Mouse (Mus musculus) forebrain, embryonic 15.5 days (tissue): Measurements from ENCODE around the gene Olfr1375. TPM values are rescaled to one million over a fixed set of nuclear protein-coding genes. Genes with fewer than 3 reads are reported as not detected.
"Not testable (repeated sequence)": the region's sequence is repeated elsewhere in the genome, so short reads cannot be mapped to it uniquely, and the experiment has no call there.

Experiments used
- ATAC-seq: fragments of 200-750 bp; cut with Nextera tagmentation; replicated peaks from 2 replicates; pipeline ENCODE4 v1.8.0; 2017; ENCODE audit warnings: mild to moderate bottlenecking, moderate TSS enrichment, moderate library complexity
- H3K27ac ChIP-seq: fragments of 300-500 bp; sonication (generic); replicated peaks from 2 replicates; pipeline ENCODE4 v1.5.1; 2015; ENCODE audit warnings: mild to moderate bottlenecking, inconsistent platforms
- H3K27me3 ChIP-seq: fragments of 300-500 bp; sonication (generic); 2 replicates; pipeline ENCODE4 v1.6.1; 2015; ENCODE audit warnings: inconsistent platforms
- H3K36me3 ChIP-seq: fragments of 300-500 bp; sonication (generic); 2 replicates; pipeline ENCODE4 v1.6.1; 2015; ENCODE audit warnings: mild to moderate bottlenecking, inconsistent platforms
- H3K4me1 ChIP-seq: fragments of 300-500 bp; sonication (generic); 2 replicates; pipeline ENCODE4 v1.6.1; 2015; ENCODE audit warnings: inconsistent platforms
- H3K4me2 ChIP-seq: fragments of 300-500 bp; sonication (generic); replicated peaks from 2 replicates; pipeline ENCODE4 v1.6.1; 2015; ENCODE audit warnings: mild to moderate bottlenecking, inconsistent platforms
- H3K4me3 ChIP-seq: fragments of 300-500 bp; sonication (generic); 2 replicates; pipeline ENCODE4 v1.5.1; 2015; ENCODE audit warnings: mild to moderate bottlenecking, inconsistent platforms
- H3K9ac ChIP-seq: fragments of 300-500 bp; sonication (generic); replicated peaks from 2 replicates; pipeline ENCODE4 v1.6.1; 2015; ENCODE audit warnings: mild to moderate bottlenecking, inconsistent platforms
- H3K9me3 ChIP-seq: fragments of 300-500 bp; sonication (generic); 2 replicates; pipeline ENCODE4 v1.6.1; 2016; ENCODE audit warnings: inconsistent platforms
- WGBS: fragments of 180-500 bp; shearing (Covaris S2); methylation state at CpG from one replicate; pipeline ENCODE4 v1.1.7; 2015; ENCODE audit warnings: mixed read lengths; 5-methylcytosine and 5-hydroxymethylcytosine counted together
- polyA plus RNA-seq: library from polyadenylated mRNA; unstranded; fragments of >200 nt; fragmentation: Nextera tagmentation; extraction: Ambion mirVana; gene quantifications from 2 replicates; pipeline ENCODE4 v1.2.1, GENCODE M21; 2015

Olfr1375 gene
- not detected in 2 replicates for polyA plus RNA-seq

GRCm38 (mm10) chr11:51047809-51048208 lies at the start of gene Olfr1375:
Olfr1375 (plus strand) TSS chr11:51048109.
- not testable (repeated sequence) for H3K4me1 ChIP-seq, H3K9me3 ChIP-seq, H3K27ac ChIP-seq, H3K9ac ChIP-seq, H3K4me3 ChIP-seq, H3K36me3 ChIP-seq, H3K27me3 ChIP-seq, ATAC-seq, H3K4me2 ChIP-seq
- 81% methylated on average over 3 of the region's 3 CpGs for WGBS

GRCm38 (mm10) chr11:51003296-51003695 lies 44.6 kb upstream of the Olfr1375 start, which contains the start of gene Olfr51:
Olfr51 (plus strand) TSS chr11:51003596.
- H3K4me3 ChIP-seq, result no peak within 1 kb of the TSS
- H3K4me2 ChIP-seq, result no peak within 1 kb of the TSS
- 82% methylated on average over 5 of the region's 5 CpGs for WGBS
- H3K4me1 ChIP-seq, result no peaks in the 10 kb centered on the region
- no peaks in the 10 kb centered on the region for H3K36me3 ChIP-seq
- H3K9ac ChIP-seq, result no peak within 1 kb of the TSS
- H3K27me3 ChIP-seq, result no peaks in the 10 kb centered on the region
- no peak for ATAC-seq
- no peak within 1 kb of the TSS for H3K27ac ChIP-seq
- H3K9me3 ChIP-seq, result no peaks in the 10 kb centered on the region

GRCm38 (mm10) chr11:51011821-51012220 lies 36.1 kb upstream of the Olfr1375 start:
- 70% methylated on average over 5 of the region's 5 CpGs for WGBS

GRCm38 (mm10) chr11:51013936-51014335 lies 34.0 kb upstream of the Olfr1375 start, which contains the start of gene Olfr54:
Olfr54 (plus strand) TSS chr11:51014236.
- Histone ChIP-seq H3K36me3 (no peaks in the 10 kb centered on the region), H3K9ac (no peak within 1 kb of the TSS), H3K4me2 (no peak within 1 kb of the TSS), H3K4me3 (no peak within 1 kb of the TSS), H3K27ac (no peak within 1 kb of the TSS), H3K4me1 (no peaks in the 10 kb centered on the region), H3K9me3 (no peaks in the 10 kb centered on the region), H3K27me3 (no peaks in the 10 kb centered on the region)
- ATAC-seq, result no peak
- 75% methylated on average over 1 of the region's 1 CpGs for WGBS

More at GRCm38 (mm10) chr11:51011821-51012220, 36.1 kb upstream of the Olfr1375 start:
- H3K27ac ChIP-seq, result no peak overlapping the region
- H3K9ac ChIP-seq, result no peak overlapping the region
- H3K4me1 ChIP-seq, result no peaks in the 10 kb centered on the region
- ATAC-seq, result no peak
- H3K4me3 ChIP-seq, result no peak overlapping the region
- no peak overlapping the region for H3K4me2 ChIP-seq
- no peaks in the 10 kb centered on the region for H3K36me3 ChIP-seq
- H3K27me3 ChIP-seq, result no peaks in the 10 kb centered on the region
- no peaks in the 10 kb centered on the region for H3K9me3 ChIP-seq

GRCm38 (mm10) chr11:51016341-51016740 lies 31.6 kb upstream of the Olfr1375 start:
- no peaks in the 10 kb centered on the region for H3K27me3 ChIP-seq
- no peaks in the 10 kb centered on the region for H3K4me1 ChIP-seq
- no peak overlapping the region for H3K4me2 ChIP-seq
- ATAC-seq, result no peak
- no peaks in the 10 kb centered on the region for H3K36me3 ChIP-seq
- no peak overlapping the region for H3K9ac ChIP-seq
- no peak overlapping the region for H3K4me3 ChIP-seq
- no peaks in the 10 kb centered on the region for H3K9me3 ChIP-seq
- 61% methylated on average over 2 of the region's 2 CpGs for WGBS
- no peak overlapping the region for H3K27ac ChIP-seq

GRCm38 (mm10) chr11:51026811-51027210 lies 21.1 kb upstream of the Olfr1375 start:
- ATAC-seq, H3K27ac ChIP-seq, H3K27me3 ChIP-seq, H3K9ac ChIP-seq, H3K36me3 ChIP-seq, H3K4me2 ChIP-seq, H3K4me1 ChIP-seq, H3K4me3 ChIP-seq, H3K9me3 ChIP-seq: not testable (repeated sequence)
- WGBS, result 90% methylated on average over 11 of the region's 11 CpGs

- WGBS, result 82% methylated on average over 8 of the region's 8 CpGs
- not testable (repeated sequence) for H3K27ac ChIP-seq, H3K4me2 ChIP-seq
Observed at GRCm38 (mm10) chr11:51029381-51029780, 18.5 kb upstream of the Olfr1375 start.

GRCm38 (mm10) chr11:51030225-51030624 lies 17.7 kb upstream of the Olfr1375 start:
- 83% methylated on average over 2 of the region's 2 CpGs for WGBS
- H3K27ac ChIP-seq, result no peak overlapping the region
- no peak for ATAC-seq
- no peaks in the 10 kb centered on the region for H3K27me3 ChIP-seq
- H3K9me3 ChIP-seq, result no peaks in the 10 kb centered on the region
- no peaks in the 10 kb centered on the region for H3K36me3 ChIP-seq
- no peak overlapping the region for H3K4me2 ChIP-seq
- no peaks in the 10 kb centered on the region for H3K4me1 ChIP-seq
- H3K4me3 ChIP-seq, result no peak overlapping the region
- no peak overlapping the region for H3K9ac ChIP-seq

More at GRCm38 (mm10) chr11:51029381-51029780, 18.5 kb upstream of the Olfr1375 start:
- H3K4me3 ChIP-seq, ATAC-seq, H3K9me3 ChIP-seq, H3K36me3 ChIP-seq, H3K27me3 ChIP-seq, H3K4me1 ChIP-seq, H3K9ac ChIP-seq: not testable (repeated sequence)

- Histone ChIP-seq H3K36me3 (no peaks in the 10 kb centered on the region), H3K4me3 (no peak overlapping the region), H3K4me2 (no peak overlapping the region), H3K9me3 (no peaks in the 10 kb centered on the region), H3K4me1 (no peaks in the 10 kb centered on the region), H3K27ac (no peak overlapping the region), H3K9ac (no peak overlapping the region), H3K27me3 (no peaks in the 10 kb centered on the region)
- WGBS, result 27% methylated on average over 1 of the region's 1 CpGs
- ATAC-seq, result no peak
Observed at GRCm38 (mm10) chr11:51032851-51033250, 15.1 kb upstream of the Olfr1375 start.

GRCm38 (mm10) chr11:51034141-51034540 lies 13.8 kb upstream of the Olfr1375 start:
- not testable (repeated sequence) for H3K27ac ChIP-seq, ATAC-seq, H3K4me2 ChIP-seq, H3K4me3 ChIP-seq, H3K9me3 ChIP-seq, H3K36me3 ChIP-seq, H3K9ac ChIP-seq, H3K27me3 ChIP-seq, H3K4me1 ChIP-seq

- H3K4me3 ChIP-seq, result no peak overlapping the region
- no peaks in the 10 kb centered on the region for H3K27me3 ChIP-seq
- H3K27ac ChIP-seq, result no peak overlapping the region
- no peak overlapping the region for H3K9ac ChIP-seq
- no peaks in the 10 kb centered on the region for H3K36me3 ChIP-seq
- ATAC-seq, result no peak
- WGBS, result 91% methylated on average over 2 of the region's 2 CpGs
- H3K4me1 ChIP-seq, result no peaks in the 10 kb centered on the region
- H3K9me3 ChIP-seq, result no peaks in the 10 kb centered on the region
- no peak overlapping the region for H3K4me2 ChIP-seq
Observed at GRCm38 (mm10) chr11:51035951-51036350, 12.0 kb upstream of the Olfr1375 start.

- H3K4me3 ChIP-seq, H3K4me2 ChIP-seq, H3K36me3 ChIP-seq, H3K4me1 ChIP-seq, H3K9me3 ChIP-seq, ATAC-seq, H3K9ac ChIP-seq, H3K27me3 ChIP-seq, H3K27ac ChIP-seq: not testable (repeated sequence)
- 87% methylated on average over 3 of the region's 3 CpGs for WGBS
Observed at GRCm38 (mm10) chr11:51044776-51045175, 3.1 kb upstream of the Olfr1375 start.

GRCm38 (mm10) chr11:51051678-51052077 lies 3.8 kb downstream of the Olfr1375 start:
- no peak overlapping the region for H3K9ac ChIP-seq
- H3K27ac ChIP-seq, result no peak overlapping the region
- no peaks in the 10 kb centered on the region for H3K9me3 ChIP-seq
- WGBS, result 66% methylated on average over 2 of the region's 2 CpGs
- H3K4me3 ChIP-seq, result no peak overlapping the region
- H3K4me2 ChIP-seq, result no peak overlapping the region
- H3K36me3 ChIP-seq, result no peaks in the 10 kb centered on the region
- H3K4me1 ChIP-seq, result no peaks in the 10 kb centered on the region
- H3K27me3 ChIP-seq, result no peaks in the 10 kb centered on the region
- ATAC-seq, result no peak
